Mouse (Mus musculus) layer of hippocampus, adult 9-11 months (tissue): ENCODE results near the gene Gm3376.
"Not testable (repeated sequence)": the region's sequence is repeated elsewhere in the genome, so short reads cannot be mapped to it uniquely, and the experiment has no call there.

Source experiments
- DNase-seq: peaks from one replicate; pipeline ENCODE4 v3.0.0; 2022

Gm3376 gene

DNA sequence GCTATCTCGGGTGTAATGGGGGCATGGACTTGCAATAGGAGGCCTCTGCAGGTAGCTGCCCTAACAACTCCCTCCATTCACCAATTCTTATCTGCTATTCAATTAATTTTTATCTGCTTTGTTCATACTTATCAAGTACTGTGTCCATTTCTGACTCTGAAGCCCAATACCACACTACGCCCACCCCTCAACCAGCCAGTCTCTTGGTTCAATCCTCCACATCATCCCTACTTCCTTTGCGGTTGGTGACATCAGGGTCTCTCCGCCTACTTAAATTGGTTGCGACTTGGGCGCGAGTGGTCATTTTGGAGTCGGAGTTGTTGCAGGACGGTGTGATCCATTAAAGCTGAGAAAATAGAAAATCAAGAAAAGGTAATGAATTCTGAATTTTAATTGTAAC lies at the start of gene Gm3376:
Gene Gm3376, plus strand, starts transcription at position 301 of the 400 bp plus-strand sequence.
- DNase-seq = not testable (repeated sequence)
